Comparison of ENCODE assay signal across 23 mouse cellular contexts in genomic region chr17:77930253-77930652, GRCm38 (mm10).
DNase-seq lines count a peak whose midpoint lies in the region; ATAC-seq and TF ChIP-seq lines count a peak whose summit lies in the region.
"Had no signal": no experiment of that assay in that cellular context is flagged by ENCODE, and none has a peak within 500 bp of the region (broad histone marks: within the 10 kb centered on the region; RNA-seq: fewer than 3 reads in every experiment).

No protein-coding gene starts in this region.

- ATAC-seq in midbrain, embryonic 11.5 days (ENCODE audit: low FRiP score): 0 out of 2 replicates have a peak, but pooled peaks have one; percentile 16
- peak; percentile 23; the same call in 1 of the 2 replicates for ATAC-seq in forebrain, postnatal 0 days
- no peak for ATAC-seq in hindbrain, embryonic 16.5 days
- ATAC-seq: CD4-positive, CD25-positive, alpha-beta regulatory T cell, adult 4 months; intestine, postnatal 0 days; Patski had no signal

- no peak overlapping the region for H3K9ac ChIP-seq in midbrain, embryonic 11.5 days (ENCODE audit: low read length)
- no peak overlapping the region for H3K9ac ChIP-seq in forebrain, postnatal 0 days
- no peak overlapping the region for H3K9ac ChIP-seq in hindbrain, embryonic 16.5 days (ENCODE audit: low read depth, low read length)
- H3K9ac ChIP-seq: limb, embryonic 15.5 days; liver, embryonic 15.5 days had no signal

- WGBS in midbrain, embryonic 11.5 days: 81% methylated on average over 3 of the region's 3 CpGs
- WGBS in midbrain, embryonic 10.5 days: 79% methylated on average over 3 of the region's 3 CpGs
- 49% methylated on average over 3 of the region's 3 CpGs for WGBS in forebrain, postnatal 0 days
- 59% methylated on average over 3 of the region's 3 CpGs for WGBS in hindbrain, embryonic 16.5 days

- H3K4me2 ChIP-seq in midbrain, embryonic 11.5 days: no peak overlapping the region
- H3K4me2 ChIP-seq in forebrain, postnatal 0 days (ENCODE audit: low read depth): no peak overlapping the region
- H3K4me2 ChIP-seq in hindbrain, embryonic 16.5 days (ENCODE audit: low read length): no peak overlapping the region
- H3K4me2 ChIP-seq: limb, embryonic 15.5 days; liver, embryonic 15.5 days had no signal

- no peaks in the 10 kb centered on the region for H3K4me1 ChIP-seq in midbrain, embryonic 11.5 days (ENCODE audit: control insufficient read depth, insufficient read depth, low read length)
- no peaks in the 10 kb centered on the region for H3K4me1 ChIP-seq in midbrain, embryonic 10.5 days
- no peaks in the 10 kb centered on the region for H3K4me1 ChIP-seq in forebrain, postnatal 0 days (ENCODE audit: insufficient read depth)
- H3K4me1 ChIP-seq in hindbrain, embryonic 16.5 days (ENCODE audit: control insufficient read depth, insufficient read depth, low read depth, low read length): no peaks in the 10 kb centered on the region
- H3K4me1 ChIP-seq: limb, embryonic 15.5 days; liver, embryonic 15.5 days had no signal

- no peak for TF ChIP-seq CTCF in forebrain, postnatal 0 days (IDR thresholded peaks at IDR 0.05; ENCODE audit: low read depth)

- H3K9me3 ChIP-seq in midbrain, embryonic 11.5 days (ENCODE audit: control insufficient read depth, low read length): no peaks in the 10 kb centered on the region
- H3K9me3 ChIP-seq in midbrain, embryonic 10.5 days (replicated peaks): no peaks in the 10 kb centered on the region
- H3K9me3 ChIP-seq in forebrain, postnatal 0 days (ENCODE audit: low read length): no peaks in the 10 kb centered on the region
- H3K9me3 ChIP-seq in hindbrain, embryonic 16.5 days (ENCODE audit: control insufficient read depth, low read length): no peaks in the 10 kb centered on the region
- H3K9me3 ChIP-seq: limb, embryonic 15.5 days; liver, embryonic 15.5 days had no signal

- peak; percentile 33 to 58 for DNase-seq in cerebellum, postnatal 10 days
- no peak for DNase-seq in cerebellum, postnatal 36 days
- DNase-seq in midbrain, embryonic 11.5 days (ENCODE audit: low spot score, missing footprints): no peak
- DNase-seq in midbrain, embryonic 10.5 days (ENCODE audit: low spot score): no peak
- DNase-seq in forebrain, postnatal 0 days: peak; percentile 7
- no peak for DNase-seq in retina, postnatal 1 day
- DNase-seq in spleen, postnatal 36 days (ENCODE audit: low spot score in 2 of 2): no peak
- DNase-seq: adrenal gland, adult 8-10 months; cerebellum, postnatal 25 days; gastrocnemius, postnatal 10 days; heart, adult 11 months; heart, postnatal 36 days; layer of hippocampus, postnatal 36 days; right cerebral cortex, postnatal 25 days; thymus, adult 2 months had no signal

- H3K27me3 ChIP-seq in midbrain, embryonic 11.5 days (ENCODE audit: control insufficient read depth, insufficient read depth, low read length): no peaks in the 10 kb centered on the region
- H3K27me3 ChIP-seq in midbrain, embryonic 10.5 days (ENCODE audit: low read depth, poor library complexity, severe bottlenecking): no peaks in the 10 kb centered on the region
- H3K27me3 ChIP-seq in forebrain, postnatal 0 days (ENCODE audit: insufficient read depth, low read length): no peaks in the 10 kb centered on the region
- H3K27me3 ChIP-seq in hindbrain, embryonic 16.5 days (replicated peaks; ENCODE audit: control insufficient read depth, insufficient read depth, low read length): no peaks in the 10 kb centered on the region
- H3K27me3 ChIP-seq: limb, embryonic 15.5 days; liver, embryonic 15.5 days had no signal

- no peak overlapping the region for H3K4me3 ChIP-seq in midbrain, embryonic 11.5 days (ENCODE audit: low read depth, low read length)
- H3K4me3 ChIP-seq in midbrain, embryonic 10.5 days: no peak overlapping the region
- H3K4me3 ChIP-seq in forebrain, postnatal 0 days (ENCODE audit: low read depth, low read length): no peak overlapping the region
- H3K4me3 ChIP-seq in hindbrain, embryonic 16.5 days (ENCODE audit: low read length): no peak overlapping the region
- H3K4me3 ChIP-seq: limb, embryonic 15.5 days; liver, embryonic 15.5 days had no signal

- H3K36me3 ChIP-seq in midbrain, embryonic 11.5 days (ENCODE audit: control insufficient read depth, insufficient read depth, low read length): no peaks in the 10 kb centered on the region
- no peaks in the 10 kb centered on the region for H3K36me3 ChIP-seq in midbrain, embryonic 10.5 days
- H3K36me3 ChIP-seq in forebrain, postnatal 0 days (ENCODE audit: insufficient read depth): no peaks in the 10 kb centered on the region
- H3K36me3 ChIP-seq in hindbrain, embryonic 16.5 days (ENCODE audit: control insufficient read depth, insufficient read depth, low read length): no peaks in the 10 kb centered on the region
- H3K36me3 ChIP-seq: limb, embryonic 15.5 days; liver, embryonic 15.5 days had no signal

- H3K27ac ChIP-seq in midbrain, embryonic 11.5 days (ENCODE audit: low read depth, low read length): no peak overlapping the region
- H3K27ac ChIP-seq in midbrain, embryonic 10.5 days (replicated peaks): no peak overlapping the region
- no peak overlapping the region for H3K27ac ChIP-seq in forebrain, postnatal 0 days (ENCODE audit: low read depth, low read length)
- 0 out of 2 replicates have a peak overlapping the region, but pooled peaks have one; percentile 16 for H3K27ac ChIP-seq in hindbrain, embryonic 16.5 days (ENCODE audit: low read depth, low read length)
- H3K27ac ChIP-seq: kidney, postnatal 0 days; limb, embryonic 15.5 days; liver, embryonic 15.5 days; macrophage had no signal

Comparison
In these comparisons a context has a peak if more than half of its experiments do, and no peak if none do; other contexts are left out.
1. DNase-seq: peak in cerebellum, postnatal 10 days (2 of 2) and forebrain, postnatal 0 days (single experiment); none in cerebellum, postnatal 36 days (0 of 2), midbrain, embryonic 11.5 days (single experiment), midbrain, embryonic 10.5 days (single experiment), retina, postnatal 1 day (single experiment) and spleen, postnatal 36 days (0 of 2).